Mouse (Mus musculus) 3134 (cell line): ENCODE measurements around the gene Bckdha.
A peak's percentile ranks its signal among the peaks of the same experiment; 100 is the strongest.

ENCODE experiments used
- DNase-seq: peaks from one replicate; pipeline ENCODE4 v3.0.0-alpha.2; 2011; ENCODE audit warnings: low spot score; ENCODE audit not compliant: insufficient read length; ENCODE audit errors: extremely low read depth

Gene Bckdha

DNA sequence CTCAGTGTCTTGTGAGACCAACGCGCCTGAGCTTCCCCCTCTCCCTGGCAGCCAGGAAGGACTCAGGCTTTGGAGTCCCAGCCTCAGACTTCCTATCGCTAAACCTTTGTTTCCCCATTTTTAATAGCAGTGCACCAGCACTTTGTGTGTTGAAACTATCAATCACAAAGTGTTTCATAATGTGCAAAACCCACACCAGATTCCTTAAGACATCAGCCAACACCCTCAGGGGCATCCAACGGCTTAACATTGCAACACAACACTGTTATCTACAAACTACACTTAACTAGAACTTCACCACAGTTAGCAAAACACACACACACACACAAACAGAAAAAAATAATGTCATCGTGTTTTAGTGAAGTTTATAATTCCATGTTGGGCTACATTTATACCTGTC is 8.9 kb downstream of the Bckdha start:
- no peak for DNase-seq

DNA sequence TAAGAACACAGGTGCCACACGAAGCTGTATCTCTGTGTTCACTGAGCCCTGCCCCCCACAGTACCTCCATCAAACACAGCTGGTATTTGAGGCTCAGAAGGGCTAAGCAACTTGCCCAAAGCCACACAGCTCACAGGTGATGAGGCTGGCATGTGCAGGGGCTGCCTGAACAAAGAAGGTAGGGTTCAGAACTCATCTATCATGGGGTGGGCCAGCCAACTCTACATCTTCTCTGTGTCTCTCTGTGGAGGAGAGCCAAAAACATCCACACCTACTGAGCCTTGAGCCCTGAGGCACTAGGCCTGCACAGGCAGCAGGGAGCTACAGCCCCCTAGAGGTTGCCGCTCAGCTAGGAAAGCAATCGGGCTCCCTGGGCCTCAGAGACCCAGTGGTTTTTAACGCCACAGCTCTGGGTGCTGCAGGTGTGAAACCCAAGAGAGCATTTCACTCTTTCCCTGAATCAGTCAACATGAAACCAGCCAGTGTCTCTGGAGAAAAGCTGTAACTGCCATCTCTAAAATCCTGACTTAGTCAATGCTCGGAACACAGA is 11.1 kb downstream of the Bckdha start:
- no peak for DNase-seq

- DNase-seq: no peak
Measured at GRCm38 (mm10) chr7:25645074-25645473, 13.7 kb downstream of the Bckdha start.

DNA sequence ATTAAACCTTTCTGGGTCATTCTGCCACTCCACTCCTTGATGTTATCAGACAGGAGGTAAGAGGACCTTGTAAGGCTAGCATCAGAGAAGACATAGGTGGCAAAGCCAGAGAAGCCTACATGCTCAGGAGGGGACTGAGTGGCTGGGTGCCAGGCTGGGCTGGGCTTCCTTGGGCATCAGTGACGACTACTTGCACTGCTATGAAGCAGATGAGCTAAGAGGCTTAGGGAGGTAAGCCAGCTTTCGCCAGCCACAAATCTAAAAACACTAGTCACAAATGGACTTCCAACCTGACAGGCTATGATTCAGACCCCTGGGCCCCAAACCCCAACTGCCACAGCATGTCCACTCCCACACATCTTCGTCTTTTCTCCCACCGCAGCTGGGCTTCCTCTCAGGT is 14.2 kb downstream of the Bckdha start:
- no peak for DNase-seq

DNA sequence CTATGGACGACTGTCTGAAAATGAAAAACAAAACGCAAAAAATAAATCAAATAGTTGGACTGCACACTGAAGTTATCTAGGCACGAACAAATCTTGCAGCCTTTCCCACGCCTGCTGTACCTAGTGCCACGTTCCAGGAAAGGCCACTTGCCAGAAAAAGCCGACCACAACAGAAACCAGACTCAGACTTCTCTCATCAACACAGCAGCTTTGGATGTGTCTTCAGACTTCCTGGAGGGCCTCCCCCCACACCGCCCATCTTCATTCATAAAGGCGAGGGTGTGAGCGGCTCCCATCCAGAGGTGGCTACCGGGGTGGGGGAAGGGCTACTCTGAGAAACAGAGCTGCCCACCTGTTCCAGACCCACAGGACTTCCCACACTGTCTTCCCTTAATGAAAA is 14.6 kb downstream of the Bckdha start:
- no peak for DNase-seq

GRCm38 (mm10) chr7:25639754-25640153 is 19.0 kb downstream of the Bckdha start:
- no peak for DNase-seq

GRCm38 (mm10) chr7:25637099-25637498 is 21.7 kb downstream of the Bckdha start:
- DNase-seq: no peak

DNA sequence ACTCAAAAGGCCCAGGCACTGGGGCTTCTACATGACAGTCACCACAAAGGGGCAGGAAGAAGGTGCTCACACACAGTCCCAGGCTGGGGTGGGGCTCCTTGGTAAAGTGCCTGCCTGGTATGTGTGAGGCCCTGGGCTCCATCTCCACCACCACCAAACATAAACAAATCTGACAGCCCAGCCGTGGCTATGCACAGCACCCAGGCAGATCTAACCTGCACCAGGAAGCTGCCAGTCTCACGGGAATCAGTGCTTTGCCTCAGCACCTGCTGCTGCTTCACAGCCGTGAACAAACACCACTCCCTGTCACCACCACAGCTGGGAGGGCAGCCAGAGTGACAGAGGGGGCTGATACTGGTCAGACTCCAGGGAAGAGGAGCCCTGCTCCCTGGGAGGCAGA is 22.4 kb downstream of the Bckdha start:
- DNase-seq: no peak

DNA sequence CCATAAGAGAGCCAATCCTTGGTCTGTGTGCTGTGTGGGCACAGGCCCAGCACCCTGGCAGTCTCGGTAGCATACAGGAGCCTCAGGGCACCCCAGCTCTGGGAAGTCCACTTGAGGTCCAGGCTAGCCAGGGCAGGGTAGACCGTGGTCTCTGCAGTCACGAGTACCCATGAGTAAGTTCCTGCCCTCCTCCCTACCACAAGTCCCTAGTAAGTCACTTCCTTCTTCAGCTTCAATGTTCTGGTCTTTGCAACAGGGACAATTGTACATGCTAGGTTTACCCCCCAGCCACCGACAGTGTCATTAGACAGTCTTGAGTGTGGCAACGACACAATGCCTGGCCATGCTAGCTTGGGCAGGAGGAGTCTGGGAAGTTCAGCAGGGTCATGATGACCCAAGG is 26.1 kb downstream of the Bckdha start:
- no peak for DNase-seq

DNA sequence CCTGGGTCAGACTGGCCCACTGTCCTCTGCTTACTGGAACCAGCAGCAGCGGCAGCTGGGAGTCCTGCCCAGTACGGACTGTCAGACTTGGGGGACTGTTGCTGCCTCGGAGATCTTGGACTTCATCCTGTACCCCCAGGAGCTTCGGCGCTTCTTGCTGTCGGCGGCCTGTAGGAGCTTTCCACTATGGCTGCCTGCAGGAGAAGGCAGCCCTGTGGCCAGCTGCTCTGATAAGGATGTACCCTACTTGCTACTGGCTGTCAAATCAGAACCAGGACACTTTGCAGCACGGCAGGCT is 30.5 kb downstream of the Bckdha start:
- no peak for DNase-seq

GRCm38 (mm10) chr7:25627431-25628322 is 31.1 kb downstream of the Bckdha start:
- no peak for DNase-seq

DNA sequence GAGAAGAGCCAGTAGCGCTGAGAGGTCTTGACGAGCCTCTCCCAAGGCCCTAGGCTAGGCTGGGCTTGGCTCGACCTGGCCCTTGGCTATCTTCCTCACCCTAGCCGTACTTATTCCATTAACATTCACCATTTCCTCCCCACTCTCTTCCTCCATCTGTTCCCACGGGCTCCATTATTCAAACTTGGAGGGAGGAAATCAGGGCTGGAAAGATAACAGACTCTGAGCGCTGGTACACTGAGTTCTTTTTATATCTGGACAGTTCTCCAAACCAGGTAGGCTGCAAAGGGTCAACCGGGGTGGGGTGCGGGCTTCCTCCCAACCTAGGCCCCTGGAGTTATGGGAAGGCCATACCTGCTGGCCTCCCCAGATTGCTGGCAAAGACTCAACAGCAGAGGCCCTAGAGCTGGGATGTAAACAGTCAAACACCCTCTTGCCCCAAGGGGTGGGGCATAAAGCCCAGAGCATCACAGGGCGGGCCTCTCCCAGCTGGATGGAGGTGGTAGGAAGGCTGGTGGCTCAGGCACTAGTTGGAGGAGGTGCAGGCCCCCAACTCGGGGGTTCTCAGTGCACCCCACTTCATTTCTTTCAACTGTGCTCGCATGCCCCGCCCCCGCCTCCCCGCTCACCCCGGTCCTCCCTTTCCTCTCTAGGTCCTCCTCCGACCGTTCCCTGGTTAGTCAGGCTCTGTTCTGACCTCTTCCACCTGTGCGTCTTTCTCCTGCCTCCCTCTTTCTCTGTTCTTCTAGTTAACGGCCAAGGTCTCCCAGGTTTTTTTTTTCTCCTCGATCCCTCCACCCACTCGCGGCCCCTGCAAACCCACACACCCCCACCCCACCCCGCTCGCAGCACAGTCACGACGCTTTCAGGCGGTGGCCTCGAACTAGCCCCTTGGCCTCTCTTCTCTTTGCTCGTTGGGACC is 32.0 kb downstream of the Bckdha start, which contains the start of gene B3gnt8:
TSS of gene B3gnt8 (plus strand) at position 146 of the 922 bp plus-strand sequence.
- DNase-seq: no peak

GRCm38 (mm10) chr7:25625594-25626250 is 33.1 kb downstream of the Bckdha start:
- DNase-seq: no peak

- no peak for DNase-seq
Measured at GRCm38 (mm10) chr7:25624851-25625250, 33.9 kb downstream of the Bckdha start.

GRCm38 (mm10) chr7:25623857-25624370 is 34.9 kb downstream of the Bckdha start:
- DNase-seq: no peak

DNA sequence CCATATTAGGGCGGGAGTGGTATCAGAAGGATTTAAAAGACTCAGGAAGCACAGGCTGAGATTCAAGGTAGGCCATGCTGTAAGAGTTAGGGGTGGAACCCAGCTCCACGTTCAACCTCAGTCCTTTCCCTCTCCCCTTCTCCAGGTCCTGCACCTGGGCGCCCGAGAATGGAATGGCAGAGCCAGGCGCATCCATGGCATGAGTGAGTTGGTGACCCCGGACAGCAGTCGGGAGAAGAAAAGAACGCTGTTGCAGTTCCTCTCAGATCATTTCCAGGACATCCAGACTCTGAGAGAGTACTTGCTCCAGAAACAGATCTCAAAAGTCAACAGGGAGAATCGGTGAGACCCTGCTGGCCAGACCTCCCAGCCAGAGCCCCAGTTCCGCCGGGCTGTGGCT is 38.0 kb downstream of the Bckdha start:
- DNase-seq: no peak

DNA sequence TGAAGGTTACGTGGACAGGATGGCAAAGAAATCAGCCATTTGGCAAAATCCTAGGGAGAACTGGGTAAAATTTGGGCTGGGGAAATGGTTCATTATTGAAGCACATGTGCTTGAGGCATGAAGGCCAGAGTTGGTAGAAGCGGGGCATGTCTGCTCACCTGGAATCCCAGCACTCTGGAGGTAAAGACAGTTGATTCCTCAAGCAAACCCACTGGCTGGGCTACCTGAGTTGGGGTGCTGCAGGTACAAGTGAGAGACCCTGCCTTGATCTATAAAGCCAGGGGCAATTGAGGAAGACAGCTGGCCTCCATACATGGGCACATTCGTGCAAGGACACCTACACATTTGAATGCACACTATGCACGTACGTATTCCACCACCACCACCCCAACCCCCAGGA is 38.7 kb downstream of the Bckdha start:
- no peak for DNase-seq

GRCm38 (mm10) chr7:25619722-25619991 is 39.1 kb downstream of the Bckdha start:
- no peak for DNase-seq

GRCm38 (mm10) chr7:25618865-25619721 is 39.7 kb downstream of the Bckdha start, which contains the start of gene Dmac2:
Gene Dmac2, plus strand, starts transcription at chr7:25619414.
- DNase-seq: peak; percentile 87
